Mouse (Mus musculus) lung, adult 2 months (tissue): ENCODE measurements around the gene Tmem38a. TPM values are rescaled to one million over a fixed set of nuclear protein-coding genes. Genes with fewer than 3 reads are reported as not detected.
A peak's percentile ranks its signal among the peaks of the same experiment; 100 is the strongest.

Experiments used
- DNase-seq: peaks from one replicate; pipeline ENCODE4 v3.0.0; 2022
- H3K4me1 ChIP-seq: fragments of 200-500 bp; 2 replicates; pipeline ENCODE4 v1.6.1; 2011; ENCODE audit warnings: low read length; ENCODE audit not compliant: control insufficient read depth, insufficient read depth
- H3K4me3 ChIP-seq: fragments of 200-500 bp; replicated peaks from 2 replicates; pipeline ENCODE3; 2011; ENCODE audit warnings: low read depth, mild to moderate bottlenecking, control low read depth, low read length; ENCODE audit errors: extremely low read depth
- CTCF ChIP-seq: fragments of 200-500 bp; IDR thresholded peaks from 2 replicates; pipeline ENCODE4 v1.5.1; 2011; ENCODE audit warnings: mild to moderate bottlenecking, low read length, control low read depth; ENCODE audit not compliant: insufficient read depth
- POLR2A ChIP-seq: fragments of 200-500 bp; IDR thresholded peaks from 2 replicates; pipeline ENCODE4 v1.6.1; 2011; ENCODE audit warnings: low read depth, mild to moderate bottlenecking, control low read depth, low read length, borderline replicate concordance; ENCODE audit errors: extremely low read depth
- WGBS: fragments of 180-500 bp; shearing (Covaris S2); methylation state at CpG from one replicate; pipeline ENCODE4 v1.1.7; 2018; 5-methylcytosine and 5-hydroxymethylcytosine counted together
- polyA plus RNA-seq: library from polyadenylated mRNA; depleted of rRNA; stranded (reverse); fragments of >200 nt; gene quantifications from 2 replicates; pipeline ENCODE4 v1.2.3, GENCODE M21; 2012

Tmem38a gene
- polyA plus RNA-seq, 1 experiment, result 101 TPM

DNA sequence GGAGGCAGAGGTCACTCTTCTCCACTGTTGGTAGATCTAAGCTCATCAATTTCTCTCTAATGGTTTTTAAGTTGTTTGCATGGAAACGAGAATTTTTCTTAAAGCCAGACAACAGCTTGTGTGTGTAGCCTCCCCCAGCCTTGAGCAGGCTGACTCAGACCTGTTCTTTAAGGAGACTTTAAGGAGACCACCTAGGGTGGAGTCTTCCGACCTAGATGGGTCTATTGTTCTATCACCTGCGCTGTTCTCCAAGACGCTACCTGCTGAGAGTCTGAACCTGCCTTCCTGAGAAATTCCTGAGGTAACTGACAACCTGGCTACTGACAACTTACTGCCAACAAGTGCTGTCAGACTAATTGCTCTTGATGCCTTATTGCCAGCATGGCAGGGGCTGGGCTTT, 16.1 kb upstream of the Tmem38a start:
- WGBS, result 65% methylated on average over 4 of the region's 4 CpGs
- no peaks in the 10 kb centered on the region for H3K4me1 ChIP-seq
- no peak overlapping the region for H3K4me3 ChIP-seq
- TF ChIP-seq CTCF (no peak), POLR2A (no peak)
- no peak for DNase-seq

DNA sequence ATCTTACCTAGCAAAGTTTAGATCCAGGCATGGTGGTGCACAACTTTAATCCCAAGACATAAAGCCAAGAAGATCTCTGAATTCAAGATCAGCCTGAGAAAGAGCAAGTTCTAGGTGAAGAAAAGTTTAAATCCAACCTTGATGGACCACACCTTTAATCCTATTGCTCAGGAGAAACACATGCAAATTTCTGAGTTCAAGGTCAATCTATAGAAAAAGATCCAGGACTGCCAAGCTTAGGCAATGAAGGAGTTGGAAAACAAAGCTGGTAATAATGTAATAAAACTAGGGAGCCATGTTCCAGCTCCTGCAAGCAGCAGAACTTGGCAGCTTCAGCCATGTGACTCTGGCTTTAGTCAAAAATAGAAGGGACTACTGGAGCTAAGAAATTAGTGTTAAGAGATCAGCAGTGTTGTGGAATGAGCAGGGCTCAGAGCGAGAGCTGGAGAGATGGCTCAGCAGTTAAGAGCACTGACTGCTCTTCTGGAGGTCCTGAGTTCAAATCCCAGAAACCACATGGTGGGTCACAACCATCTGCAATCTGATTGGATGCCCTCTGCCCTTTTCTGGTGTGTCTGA, 10.7 kb upstream of the Tmem38a start:
- Histone ChIP-seq H3K4me3 (no peak overlapping the region), H3K4me1 (no peaks in the 10 kb centered on the region)
- TF ChIP-seq CTCF, result no peak
- no peak for TF ChIP-seq POLR2A
- 81% methylated on average over 1 of the region's 1 CpGs for WGBS
- DNase-seq, result no peak

DNA sequence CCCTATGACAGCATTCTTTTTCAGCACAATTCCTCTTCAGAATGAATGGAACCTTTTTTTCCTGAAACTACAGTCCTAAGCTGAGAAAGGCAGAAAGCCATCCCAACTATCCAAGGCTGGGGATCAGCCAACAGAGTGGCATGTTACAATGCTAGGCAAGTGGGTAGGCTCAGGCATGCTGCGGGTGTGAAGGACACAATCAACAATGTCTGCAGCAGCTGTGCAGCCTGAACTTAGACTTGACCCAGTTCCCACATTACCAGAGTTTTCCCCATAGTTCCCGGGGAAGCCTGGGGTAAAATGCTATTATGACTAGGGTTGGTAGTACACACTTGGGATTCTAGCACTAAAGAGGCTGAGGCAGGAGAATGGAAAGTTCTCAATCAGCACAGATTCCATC, 5.9 kb upstream of the Tmem38a start:
- Histone ChIP-seq H3K4me1 (peaks cover 4% of the 10 kb centered on the region; the same call in 1 of the 2 replicates), H3K4me3 (no peak overlapping the region)
- DNase-seq, result no peak
- 86% methylated on average over 2 of the region's 2 CpGs for WGBS
- TF ChIP-seq POLR2A (no peak), CTCF (no peak)

DNA sequence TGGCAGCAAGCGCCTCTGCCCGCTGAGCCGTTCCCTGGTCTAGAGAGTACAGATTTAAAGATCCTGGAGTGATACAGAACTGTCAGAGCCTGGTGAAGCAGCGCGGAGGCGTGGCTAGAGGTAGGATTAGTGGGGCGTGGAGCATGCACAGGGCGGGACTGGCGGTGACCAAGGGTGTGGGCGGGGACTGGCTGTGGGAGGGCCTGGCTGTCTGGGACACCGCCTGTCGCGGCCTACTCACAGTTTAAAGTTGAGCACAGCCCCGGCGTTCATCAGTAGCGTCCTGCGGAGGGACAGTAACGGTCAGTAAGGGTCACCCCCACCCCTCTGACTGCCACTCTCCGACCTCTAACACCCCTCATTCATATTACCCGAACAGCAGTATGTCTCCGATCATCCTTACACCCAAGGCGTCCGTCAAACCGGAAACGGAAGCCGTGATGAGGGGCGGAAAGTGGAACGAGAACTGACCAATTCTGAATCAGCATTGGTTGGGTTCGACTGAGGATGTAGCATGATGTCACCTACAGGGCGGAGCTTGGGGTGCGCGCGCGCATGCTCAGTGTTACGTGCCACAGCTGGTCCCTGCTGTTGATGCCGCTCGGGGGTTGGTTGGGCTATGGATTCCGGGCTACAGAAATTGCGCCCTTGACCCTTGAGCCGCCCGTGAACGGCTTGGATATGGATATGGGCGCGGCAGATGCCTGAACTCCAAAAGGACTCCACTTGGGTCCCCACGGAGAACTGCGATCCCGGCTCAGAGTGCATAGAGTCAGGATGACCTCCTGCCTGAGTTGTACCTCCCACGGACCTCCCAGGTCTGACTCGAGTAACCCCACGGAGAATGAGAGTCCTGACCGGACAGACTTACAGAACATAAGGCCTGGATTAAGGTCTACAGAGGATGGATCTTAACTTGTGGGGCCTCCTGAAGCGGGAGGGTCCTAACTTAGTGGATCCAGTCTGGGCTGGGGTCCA, 933 bp upstream of the Tmem38a start, which contains the start of gene Smim7:
Gene Smim7 (minus strand): TSS at position 456 of the 978 bp plus-strand sequence.
- under 1% methylated on average over 52 of the region's 52 CpGs for WGBS
- TF ChIP-seq POLR2A (peak; percentile 84; the same call in 1 of the 2 replicates), CTCF (no peak)

GRCm38 (mm10) chr8:72572507-72572906, 652 bp downstream of the Tmem38a start:
- Histone ChIP-seq H3K4me3 (peak overlapping the region; percentile 67), H3K4me1 (peaks cover 7% of the 10 kb centered on the region)
- no peak for DNase-seq
- 11% methylated on average over 10 of the region's 10 CpGs for WGBS
- TF ChIP-seq POLR2A, result no peak
- no peak for TF ChIP-seq CTCF

More for the DNA sequence above, 933 bp upstream of the Tmem38a start, which contains the start of gene Smim7:
- Histone ChIP-seq H3K4me3 (peak within 1 kb of the TSS; percentile 94), H3K4me1 (peaks cover 7% of the 10 kb centered on the region)
- peak; percentile 99 for DNase-seq

- Histone ChIP-seq H3K4me1 (peaks cover 7% of the 10 kb centered on the region), H3K4me3 (no peak overlapping the region)
- 74% methylated on average over 6 of the region's 6 CpGs for WGBS
- TF ChIP-seq POLR2A, result no peak
- TF ChIP-seq CTCF, result no peak
- no peak for DNase-seq
Observed at GRCm38 (mm10) chr8:72573450-72573849, 1.6 kb downstream of the Tmem38a start.

- TF ChIP-seq POLR2A (no peak), CTCF (no peak)
- WGBS, result 90% methylated on average over 6 of the region's 6 CpGs
- Histone ChIP-seq H3K4me3 (no peak overlapping the region), H3K4me1 (peaks cover 3% of the 10 kb centered on the region)
- no peak for DNase-seq
Observed at GRCm38 (mm10) chr8:72575915-72576314, 4.1 kb downstream of the Tmem38a start.

- 65% methylated on average over 3 of the region's 3 CpGs for WGBS
- peaks cover 3% of the 10 kb centered on the region for H3K4me1 ChIP-seq
- no peak overlapping the region for H3K4me3 ChIP-seq
- no peak for DNase-seq
- TF ChIP-seq CTCF (no peak), POLR2A (no peak)
Observed at GRCm38 (mm10) chr8:72577266-72577665, 5.4 kb downstream of the Tmem38a start.

DNA sequence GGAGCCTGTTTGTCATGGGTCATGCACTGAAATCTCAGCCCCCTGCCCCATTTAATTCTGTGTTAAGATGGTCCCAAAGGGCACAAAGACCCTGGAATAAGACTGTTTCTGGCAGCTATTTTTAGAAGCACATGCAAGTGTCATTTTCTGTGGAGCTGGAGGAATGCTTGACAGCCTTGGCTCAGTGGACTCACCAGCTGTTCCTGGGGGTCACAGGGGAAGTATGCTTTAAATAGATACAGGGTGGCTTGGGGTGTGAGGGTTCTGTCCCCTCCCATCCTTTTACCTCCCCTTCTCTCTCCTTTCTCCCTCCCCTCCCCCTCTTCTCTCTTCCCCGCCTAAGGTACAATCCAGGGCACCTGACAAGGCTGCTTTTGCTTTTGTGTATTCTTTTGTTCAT, 6.1 kb downstream of the Tmem38a start:
- Histone ChIP-seq H3K4me1 (no peaks in the 10 kb centered on the region), H3K4me3 (no peak overlapping the region)
- no peak for DNase-seq
- 40% methylated on average over 1 of the region's 1 CpGs for whole genome bisulfite sequencing
- TF ChIP-seq CTCF (no peak), POLR2A (no peak)
